Mouse (Mus musculus): ENCODE measurements at regions not wholly inside any gene's neighbourhood (a gene's known extent, or its start where the extent isn't known, plus 50 kb on each side); places are given as distances from the start of the nearest gene placed in this dataset.

DNA sequence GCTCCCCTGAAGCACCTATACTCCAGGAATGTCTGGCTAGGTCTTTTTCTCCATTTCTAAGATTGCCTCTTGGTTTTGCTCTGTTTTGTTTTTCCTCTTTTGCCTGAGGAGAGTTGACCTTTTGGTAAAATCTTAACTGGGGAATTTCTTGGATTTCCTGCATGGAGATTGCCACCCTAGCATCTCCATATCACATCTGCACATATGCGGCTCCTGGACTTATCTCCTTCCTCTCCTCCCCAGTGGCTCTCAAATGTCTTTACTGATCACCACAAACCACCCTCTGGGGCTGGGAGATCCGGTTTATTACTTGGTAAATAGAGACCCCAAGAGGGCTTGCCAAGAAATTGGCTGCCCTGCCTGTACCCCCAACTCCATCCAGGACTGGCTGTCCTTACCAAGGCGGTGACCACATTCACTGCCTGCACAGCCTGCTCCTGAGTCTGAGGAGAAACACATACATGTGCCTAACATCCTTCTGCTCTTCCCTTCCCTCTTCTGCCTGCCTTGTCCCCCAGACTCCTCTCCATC, 87.3 kb downstream of the Psmg1 start:
- TF ChIP-seq CTCF (IDR thresholded peaks at IDR 0.05; ENCODE audit: low read depth, low read length) (no peak), GATA2 (IDR thresholded peaks at IDR 0.05; ENCODE audit: borderline replicate concordance, low read depth, low read length) (no peak), POLR2AphosphoS5 (IDR thresholded peaks at IDR 0.05; ENCODE audit: insufficient replicate concordance, low read depth, low read length) (no peak)

All from G1E (cell line).